Comparison of ENCODE assay signal across 8 mouse cellular contexts in the genomic region with DNA sequence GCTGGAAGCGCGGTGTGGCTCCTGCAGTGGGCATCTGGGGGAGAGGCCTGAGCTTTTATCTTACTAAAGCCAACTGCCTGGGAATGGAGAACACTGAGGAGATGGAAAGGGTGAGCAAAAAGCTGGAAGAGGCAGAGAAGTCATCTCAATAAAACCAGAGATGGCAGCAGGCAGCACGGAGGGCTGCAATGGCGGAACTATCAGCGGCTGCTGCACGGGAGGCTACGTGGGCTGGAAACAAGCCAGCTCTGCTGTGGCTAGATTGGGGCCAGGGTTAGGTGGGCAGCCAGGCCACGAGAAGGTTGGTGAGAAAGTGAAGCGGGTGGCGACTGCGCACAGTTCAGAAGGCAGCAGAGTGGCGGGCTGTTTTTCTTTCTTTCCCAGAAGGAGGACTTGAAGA.
DNase-seq lines count a peak whose midpoint lies in the region; ATAC-seq and TF ChIP-seq lines count a peak whose summit lies in the region.

No protein-coding gene starts in this region.

- H3K4me2 ChIP-seq in kidney, postnatal 0 days (ENCODE audit: low read length), result peak overlapping the region; percentile 19
- no peak overlapping the region for H3K4me2 ChIP-seq in embryonic facial prominence, embryonic 11.5 days (ENCODE audit: low read depth, low read length)
- H3K4me2 ChIP-seq in midbrain, embryonic 13.5 days (replicated peaks), result peak overlapping the region; percentile 42

- peaks cover 21% of the 10 kb centered on the region for H3K4me1 ChIP-seq in kidney, postnatal 0 days (replicated peaks; ENCODE audit: insufficient read depth, low read length)
- H3K4me1 ChIP-seq in embryonic facial prominence, embryonic 11.5 days (ENCODE audit: control insufficient read depth, insufficient read depth, low read length), result peaks cover 5% of the 10 kb centered on the region
- peaks cover 93% of the 10 kb centered on the region for H3K4me1 ChIP-seq in hindbrain, embryonic 10.5 days (replicated peaks)
- H3K4me1 ChIP-seq in midbrain, embryonic 13.5 days (replicated peaks), result peaks cover 78% of the 10 kb centered on the region

- no peak overlapping the region for H3K27ac ChIP-seq in kidney, postnatal 0 days
- H3K27ac ChIP-seq in embryonic facial prominence, embryonic 11.5 days (replicated peaks; ENCODE audit: low read depth, low read length), result 0 out of 2 replicates have a peak overlapping the region, but pooled peaks have one; percentile 10
- H3K27ac ChIP-seq in hindbrain, embryonic 10.5 days, result peak overlapping the region; percentile 89
- peak overlapping the region; percentile 75 for H3K27ac ChIP-seq in midbrain, embryonic 13.5 days

- H3K4me3 ChIP-seq in kidney, postnatal 0 days (replicated peaks; ENCODE audit: low read depth, low read length), result no peak overlapping the region
- no peak overlapping the region for H3K4me3 ChIP-seq in embryonic facial prominence, embryonic 11.5 days (ENCODE audit: low read depth, low read length)
- peak overlapping the region; percentile 30 for H3K4me3 ChIP-seq in hindbrain, embryonic 10.5 days
- H3K4me3 ChIP-seq in midbrain, embryonic 13.5 days (replicated peaks), result 0 out of 2 replicates have a peak overlapping the region, but pooled peaks have one; percentile 11

- H3K27me3 ChIP-seq in kidney, postnatal 0 days (ENCODE audit: insufficient read depth, low read length), result no peaks in the 10 kb centered on the region
- H3K27me3 ChIP-seq in embryonic facial prominence, embryonic 11.5 days (ENCODE audit: control insufficient read depth, insufficient read depth, low read length), result no peaks in the 10 kb centered on the region; the same call in 1 of the 2 replicates
- peaks cover 3% of the 10 kb centered on the region; the same call in 1 of the 2 replicates for H3K27me3 ChIP-seq in hindbrain, embryonic 10.5 days (ENCODE audit: insufficient read depth, poor library complexity, severe bottlenecking)
- no peaks in the 10 kb centered on the region for H3K27me3 ChIP-seq in midbrain, embryonic 13.5 days

- no peaks in the 10 kb centered on the region for H3K36me3 ChIP-seq in kidney, postnatal 0 days (ENCODE audit: insufficient read depth, low read length)
- no peaks in the 10 kb centered on the region for H3K36me3 ChIP-seq in embryonic facial prominence, embryonic 11.5 days (replicated peaks; ENCODE audit: control insufficient read depth, insufficient read depth, low read depth, low read length)
- H3K36me3 ChIP-seq in hindbrain, embryonic 10.5 days, result no peaks in the 10 kb centered on the region
- H3K36me3 ChIP-seq in midbrain, embryonic 13.5 days, result no peaks in the 10 kb centered on the region

- no peak for ATAC-seq in kidney, postnatal 0 days (replicated peaks; ENCODE audit: low FRiP score, low read depth)
- ATAC-seq in embryonic facial prominence, embryonic 11.5 days (replicated peaks; ENCODE audit: insufficient number of reproducible peaks, low FRiP score, low TSS enrichment, low read depth), result no peak
- 0 out of 2 replicates have a peak, but pooled peaks have one; percentile 28 for ATAC-seq in midbrain, embryonic 13.5 days
- no peak for ATAC-seq in megakaryocyte, adult 5-6 weeks (ENCODE audit: poor library complexity, severe bottlenecking)

- TF ChIP-seq CTCF in kidney, postnatal 0 days (IDR thresholded peaks at IDR 0.05; ENCODE audit: low read depth), result no peak

- DNase-seq in kidney, postnatal 0 days (ENCODE audit: low spot score), result no peak
- DNase-seq in kidney, postnatal 25 days, result no peak
- no peak for DNase-seq in embryonic facial prominence, embryonic 11.5 days (ENCODE audit: low spot score)
- peak; percentile 30 for DNase-seq in hindbrain, embryonic 10.5 days (ENCODE audit: low spot score)
- no peak for DNase-seq in kidney, adult 8-10 months
- no peak for DNase-seq in lung, postnatal 14 days

- no peaks in the 10 kb centered on the region for H3K9me3 ChIP-seq in kidney, postnatal 0 days (replicated peaks; ENCODE audit: low read length)
- no peaks in the 10 kb centered on the region for H3K9me3 ChIP-seq in embryonic facial prominence, embryonic 11.5 days (replicated peaks; ENCODE audit: control insufficient read depth, low read length)
- no peaks in the 10 kb centered on the region for H3K9me3 ChIP-seq in hindbrain, embryonic 10.5 days
- no peaks in the 10 kb centered on the region for H3K9me3 ChIP-seq in midbrain, embryonic 13.5 days

- WGBS in kidney, postnatal 0 days, result 39% methylated on average over 12 of the region's 12 CpGs
- 52% methylated on average over 12 of the region's 12 CpGs for WGBS in embryonic facial prominence, embryonic 11.5 days
- 57% methylated on average over 12 of the region's 12 CpGs for WGBS in hindbrain, embryonic 10.5 days
- 38% methylated on average over 12 of the region's 12 CpGs for WGBS in midbrain, embryonic 13.5 days

- no peak overlapping the region for H3K9ac ChIP-seq in kidney, postnatal 0 days (ENCODE audit: low read depth, low read length)
- H3K9ac ChIP-seq in embryonic facial prominence, embryonic 11.5 days (replicated peaks; ENCODE audit: low read length), result no peak overlapping the region
- H3K9ac ChIP-seq in midbrain, embryonic 13.5 days (replicated peaks), result no peak overlapping the region

Comparison
In these comparisons a context has a peak if more than half of its experiments do, and no peak if none do; other contexts are left out.
1. H3K4me3 ChIP-seq: peak in hindbrain, embryonic 10.5 days (single experiment) and midbrain, embryonic 13.5 days (single experiment); none in kidney, postnatal 0 days (single experiment) and embryonic facial prominence, embryonic 11.5 days (single experiment).